Mouse (Mus musculus) bone marrow macrophage, adult 2 months (primary cell): Measurements from ENCODE around the gene Cd200r1.

Experiments used
- CTCF ChIP-seq: IDR thresholded peaks from 2 replicates; pipeline ENCODE4 v1.5.1; 2012; ENCODE audit warnings: low read depth, mild to moderate bottlenecking, low read length, moderate library complexity
- POLR2A ChIP-seq: IDR thresholded peaks from 2 replicates; pipeline ENCODE4 v1.6.1; 2012; ENCODE audit warnings: mild to moderate bottlenecking, low read depth, low read length, borderline replicate concordance

- TF ChIP-seq CTCF: no peak
- TF ChIP-seq POLR2A: no peak
Measured at GRCm38 (mm10) chr16:44818010-44818409, 52.5 kb downstream of the Cd200r1 start.
